In the genomic region with DNA sequence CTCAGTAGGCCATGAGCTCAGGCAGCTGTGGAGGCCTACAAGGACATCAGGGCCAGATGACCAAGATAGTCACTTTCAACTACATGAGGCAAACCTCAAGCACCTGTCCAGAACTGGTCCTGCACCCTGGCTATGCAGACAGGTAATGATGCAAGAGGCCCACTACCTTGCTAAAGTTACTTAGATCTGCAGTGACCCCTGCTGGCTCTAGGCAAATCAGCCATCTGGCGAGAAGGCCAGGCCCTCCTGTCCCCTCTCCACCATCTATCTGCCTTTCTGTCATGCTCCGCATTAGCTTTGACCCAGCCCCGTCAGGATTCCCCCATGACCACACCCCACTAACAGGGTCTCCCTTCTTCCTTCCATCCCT, we compare ENCODE assay signal across 8 mouse cellular contexts. TPM values are rescaled to one million over a fixed set of nuclear protein-coding genes. Genes with fewer than 3 reads are reported as not detected.
DNase-seq lines count a peak whose midpoint lies in the region; ATAC-seq lines count a peak whose summit lies in the region.

No protein-coding gene starts in this region.

- no peak overlapping the region for H3K4me2 ChIP-seq in forebrain, embryonic 15.5 days (replicated peaks)

- H3K9ac ChIP-seq in forebrain, embryonic 15.5 days (replicated peaks) = no peak overlapping the region

- no peaks in the 10 kb centered on the region for H3K9me3 ChIP-seq in forebrain, embryonic 15.5 days

- ATAC-seq in erythroid progenitor cell, adult 5-6 weeks (replicated peaks; ENCODE audit: low FRiP score, poor library complexity, severe bottlenecking) = no peak
- ATAC-seq in forebrain, embryonic 15.5 days (replicated peaks) = no peak

- no peaks in the 10 kb centered on the region for H3K27me3 ChIP-seq in forebrain, embryonic 15.5 days

- H3K27ac ChIP-seq in forebrain, embryonic 15.5 days (replicated peaks) = no peak overlapping the region

- H3K4me1 ChIP-seq in forebrain, embryonic 15.5 days = no peaks in the 10 kb centered on the region

- no peak overlapping the region for H3K4me3 ChIP-seq in forebrain, embryonic 15.5 days

- H3K36me3 ChIP-seq in forebrain, embryonic 15.5 days = no peaks in the 10 kb centered on the region

- WGBS in forebrain, embryonic 15.5 days = 63% methylated on average over 3 of the region's 3 CpGs

- DNase-seq in urinary bladder, postnatal 14 days (ENCODE audit: low spot score) = peak; percentile 76
- DNase-seq in urinary bladder, postnatal 10 days (ENCODE audit: low spot score) = no peak
- DNase-seq in c-Kit-positive CD71-positive TER-119-positive erythroid progenitor cells, embryonic 14.5 days (ENCODE audit: low spot score) = peak; percentile 13
- DNase-seq in kidney, postnatal 4 days = peak; percentile 72 to 78
- DNase-seq in retina, embryonic 14.5 days (ENCODE audit: low spot score) = peak; percentile 40
- DNase-seq in right cerebral cortex, postnatal 4 days = no peak

RNA-seq across cellular contexts. Expression of a gene that starts 35.7 kb away (rescaled TPM):
- 11.3 and 22.7 TPM in 2 replicates for total RNA-seq in erythroid progenitor cell, adult 5-6 weeks (2015; ENCODE audit: low replicate concordance)
- total RNA-seq in erythroid progenitor cell, adult 5-6 weeks (2017; ENCODE audit: low replicate concordance) = 9.0 and 19.4 TPM in 2 replicates
- 129 and 134 TPM in 2 replicates for polyA plus RNA-seq in forebrain, embryonic 15.5 days (2015; fragmentation: Nextera tagmentation; extraction: Ambion mirVana)

RNA-seq across cellular contexts. Expression of a gene that starts 42.9 kb away (rescaled TPM):
- 0.42 and 11.2 TPM in 2 replicates for total RNA-seq in erythroid progenitor cell, adult 5-6 weeks (2015; ENCODE audit: low replicate concordance)
- total RNA-seq in erythroid progenitor cell, adult 5-6 weeks (2017; ENCODE audit: low replicate concordance) = 3.5 and 6.4 TPM in 2 replicates
- 3.1 and 3.6 TPM in 2 replicates for polyA plus RNA-seq in forebrain, embryonic 15.5 days (2015; fragmentation: Nextera tagmentation; extraction: Ambion mirVana)

Comparison
In these comparisons a context has a peak if more than half of its experiments do, and no peak if none do; other contexts are left out.
1. DNase-seq: peak in urinary bladder, postnatal 14 days (single experiment), c-Kit-positive CD71-positive TER-119-positive erythroid progenitor cells, embryonic 14.5 days (single experiment), kidney, postnatal 4 days (2 of 2) and retina, embryonic 14.5 days (single experiment); none in urinary bladder, postnatal 10 days (single experiment) and right cerebral cortex, postnatal 4 days (single experiment).